Mouse (Mus musculus): Measurements from ENCODE around the gene Lekr1. TPM values are rescaled to one million over a fixed set of nuclear protein-coding genes. Genes with fewer than 3 reads are reported as not detected.

Gene Lekr1
- polyA plus RNA-seq, 1 experiment from 2014 or later: 8.6 TPM

DNA sequence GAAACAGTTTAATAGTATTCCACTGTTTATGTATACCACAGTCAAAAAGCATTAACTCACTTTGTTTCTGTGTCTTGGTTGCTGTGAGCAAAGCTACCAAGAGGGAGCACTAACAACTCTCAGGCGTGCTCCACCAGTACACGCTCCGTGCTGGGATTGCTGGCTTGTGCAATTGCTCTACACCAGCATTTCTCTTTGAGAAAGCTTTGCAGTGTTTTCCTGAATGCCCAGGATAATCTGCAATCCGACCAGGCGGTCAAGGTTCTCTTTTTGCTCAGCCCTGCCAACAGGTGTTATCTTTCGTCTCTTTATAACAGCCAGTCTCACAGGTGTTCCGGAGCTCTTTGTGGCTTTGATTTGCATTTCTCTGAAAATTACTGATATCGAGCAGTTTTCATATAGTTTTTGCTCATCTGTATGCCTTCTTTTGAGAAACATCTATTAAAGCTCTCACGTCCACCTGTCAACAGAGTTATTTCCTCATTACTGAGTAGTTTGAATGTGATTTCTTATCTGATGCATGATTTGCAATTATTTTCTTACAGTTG, 36.4 kb upstream of the Lekr1 start:
- Histone ChIP-seq H3K4me2 (ENCODE audit: low read length) (no peak overlapping the region), H3K27me3 (replicated peaks; ENCODE audit: control insufficient read depth, insufficient read depth, low read length) (no peaks in the 10 kb centered on the region), H3K9ac (ENCODE audit: low read length) (no peak overlapping the region), H3K27ac (ENCODE audit: low read depth) (no peak overlapping the region), H3K4me3 (ENCODE audit: low read depth, low read length) (no peak overlapping the region), H3K9me3 (ENCODE audit: control insufficient read depth, low read length) (no peaks in the 10 kb centered on the region), H3K36me3 (ENCODE audit: control insufficient read depth, insufficient read depth, low read length) (no peaks in the 10 kb centered on the region), H3K4me1 (replicated peaks; ENCODE audit: control insufficient read depth, insufficient read depth, low read length) (peaks cover 2% of the 10 kb centered on the region; the same call in 1 of the 2 replicates)
- no peak for ATAC-seq (replicated peaks; ENCODE audit: low FRiP score, low TSS enrichment, low read depth)
- 69% methylated on average over 9 of the region's 9 CpGs for WGBS
- no peak for DNase-seq (ENCODE audit: low spot score)

DNA sequence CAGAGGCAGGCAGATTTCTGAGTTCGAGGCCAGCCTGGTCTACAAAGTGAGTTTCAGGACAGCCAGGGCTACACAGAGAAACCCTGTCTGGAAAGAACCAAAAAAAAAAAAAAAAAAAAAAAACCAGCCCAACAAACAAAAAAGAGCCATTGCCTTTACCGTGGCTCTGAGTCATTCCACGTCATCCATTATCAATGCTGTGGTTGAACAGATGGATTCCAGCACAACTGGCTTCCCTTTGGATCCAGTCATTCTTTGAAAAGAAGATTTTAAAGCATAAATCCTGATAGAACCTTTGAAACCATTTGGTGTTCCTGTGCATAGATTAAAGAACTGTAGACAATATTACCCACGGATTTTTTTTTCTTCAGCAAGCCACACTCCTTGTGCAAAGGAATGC, 32.4 kb upstream of the Lekr1 start:
- DNase-seq (ENCODE audit: low spot score) (no peak), ATAC-seq (replicated peaks; ENCODE audit: low FRiP score, low TSS enrichment, low read depth) (no peak)
- 46% methylated on average over 4 of the region's 4 CpGs for WGBS
- no peak overlapping the region for H3K4me3 ChIP-seq (ENCODE audit: low read depth, low read length)
- H3K27ac ChIP-seq (ENCODE audit: low read depth): no peak overlapping the region
- H3K36me3 ChIP-seq (ENCODE audit: control insufficient read depth, insufficient read depth, low read length): no peaks in the 10 kb centered on the region
- no peaks in the 10 kb centered on the region for H3K9me3 ChIP-seq (ENCODE audit: control insufficient read depth, low read length)
- H3K4me2 ChIP-seq (ENCODE audit: low read length): no peak overlapping the region
- H3K4me1 ChIP-seq (replicated peaks; ENCODE audit: control insufficient read depth, insufficient read depth, low read length): peaks cover 18% of the 10 kb centered on the region
- no peak overlapping the region for H3K9ac ChIP-seq (ENCODE audit: low read length)
- no peaks in the 10 kb centered on the region for H3K27me3 ChIP-seq (replicated peaks; ENCODE audit: control insufficient read depth, insufficient read depth, low read length)

DNA sequence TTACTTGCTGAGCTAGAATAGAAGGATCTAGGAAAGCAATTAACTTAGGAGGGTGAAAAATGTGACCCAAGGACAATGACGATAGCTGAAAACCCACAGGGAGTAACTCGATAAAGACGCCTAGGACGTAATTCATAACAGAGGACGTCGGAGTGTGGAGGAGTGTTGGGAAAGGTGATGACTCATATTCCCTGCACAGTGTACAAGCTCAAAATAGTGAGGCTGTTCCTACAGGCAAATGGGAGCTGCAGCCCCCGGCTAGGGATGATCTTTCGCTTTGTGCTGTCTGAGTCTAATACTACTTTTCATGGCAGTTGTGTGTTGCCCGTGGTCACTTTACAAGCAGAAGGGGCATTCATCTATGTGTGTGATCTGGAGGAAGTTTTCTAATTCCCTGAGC, 30.0 kb upstream of the Lekr1 start:
- H3K36me3 ChIP-seq (ENCODE audit: control insufficient read depth, insufficient read depth, low read length): no peaks in the 10 kb centered on the region
- no peak overlapping the region for H3K4me3 ChIP-seq (ENCODE audit: low read depth, low read length)
- DNase-seq (ENCODE audit: low spot score): no peak
- 26% methylated on average over 9 of the region's 9 CpGs for WGBS
- 0 out of 2 replicates have a peak overlapping the region, but pooled peaks have one; percentile 2 for H3K4me2 ChIP-seq (ENCODE audit: low read length)
- no peaks in the 10 kb centered on the region for H3K9me3 ChIP-seq (ENCODE audit: control insufficient read depth, low read length)
- no peaks in the 10 kb centered on the region for H3K27me3 ChIP-seq (replicated peaks; ENCODE audit: control insufficient read depth, insufficient read depth, low read length)
- peaks cover 22% of the 10 kb centered on the region for H3K4me1 ChIP-seq (replicated peaks; ENCODE audit: control insufficient read depth, insufficient read depth, low read length)
- no peak for ATAC-seq (replicated peaks; ENCODE audit: low FRiP score, low TSS enrichment, low read depth)
- H3K27ac ChIP-seq (ENCODE audit: low read depth): no peak overlapping the region
- no peak overlapping the region for H3K9ac ChIP-seq (ENCODE audit: low read length)

DNA sequence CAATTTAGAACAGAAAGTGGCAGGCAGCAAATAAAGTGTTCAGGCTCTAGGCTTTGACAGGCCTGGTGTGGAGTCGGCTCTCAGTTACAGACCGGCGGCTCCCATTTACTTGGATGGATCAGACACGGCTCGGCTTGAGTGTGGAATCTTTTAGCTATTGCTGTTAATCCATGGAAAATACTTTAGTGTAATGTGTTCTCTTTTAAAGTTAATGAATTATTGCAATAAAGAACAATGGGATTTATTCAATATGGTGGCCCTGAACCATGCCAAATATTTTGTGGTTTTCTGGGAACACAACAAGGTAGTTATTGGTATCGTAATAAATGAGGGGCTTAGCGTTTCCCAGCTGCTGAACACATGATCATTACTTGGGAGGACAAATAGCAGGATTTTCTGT, 28.7 kb upstream of the Lekr1 start:
- H3K36me3 ChIP-seq (ENCODE audit: control insufficient read depth, insufficient read depth, low read length): no peaks in the 10 kb centered on the region
- ATAC-seq (replicated peaks; ENCODE audit: low FRiP score, low TSS enrichment, low read depth): no peak
- H3K9ac ChIP-seq (ENCODE audit: low read length): no peak overlapping the region
- no peaks in the 10 kb centered on the region for H3K9me3 ChIP-seq (ENCODE audit: control insufficient read depth, low read length)
- no peaks in the 10 kb centered on the region for H3K27me3 ChIP-seq (replicated peaks; ENCODE audit: control insufficient read depth, insufficient read depth, low read length)
- DNase-seq (ENCODE audit: low spot score): no peak
- peaks cover 22% of the 10 kb centered on the region for H3K4me1 ChIP-seq (replicated peaks; ENCODE audit: control insufficient read depth, insufficient read depth, low read length)
- no peak overlapping the region for H3K27ac ChIP-seq (ENCODE audit: low read depth)
- H3K4me2 ChIP-seq (ENCODE audit: low read length): no peak overlapping the region
- 38% methylated on average over 7 of the region's 7 CpGs for WGBS
- no peak overlapping the region for H3K4me3 ChIP-seq (ENCODE audit: low read depth, low read length)

DNA sequence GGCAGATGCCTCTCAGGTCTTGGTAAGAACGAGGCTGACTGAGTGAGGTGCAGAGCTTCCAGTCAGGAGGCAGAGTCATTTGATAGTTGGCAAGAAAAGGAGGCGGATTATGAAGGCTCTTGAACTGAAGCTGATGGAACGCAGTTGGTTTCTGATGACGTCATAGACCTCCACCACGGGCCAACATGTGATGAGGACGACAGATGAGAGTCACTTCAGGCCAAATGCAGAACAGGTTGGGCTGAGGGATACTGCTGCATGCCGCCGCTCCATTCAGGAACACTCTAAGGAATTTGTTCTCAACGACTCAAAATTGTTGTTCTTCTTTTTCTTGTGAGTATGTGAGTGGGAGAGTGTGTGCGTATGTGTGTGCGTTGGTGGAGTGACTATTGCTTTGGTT, 27.1 kb upstream of the Lekr1 start:
- no peak for ATAC-seq (replicated peaks; ENCODE audit: low FRiP score, low TSS enrichment, low read depth)
- 80% methylated on average over 11 of the region's 11 CpGs for WGBS

DNA sequence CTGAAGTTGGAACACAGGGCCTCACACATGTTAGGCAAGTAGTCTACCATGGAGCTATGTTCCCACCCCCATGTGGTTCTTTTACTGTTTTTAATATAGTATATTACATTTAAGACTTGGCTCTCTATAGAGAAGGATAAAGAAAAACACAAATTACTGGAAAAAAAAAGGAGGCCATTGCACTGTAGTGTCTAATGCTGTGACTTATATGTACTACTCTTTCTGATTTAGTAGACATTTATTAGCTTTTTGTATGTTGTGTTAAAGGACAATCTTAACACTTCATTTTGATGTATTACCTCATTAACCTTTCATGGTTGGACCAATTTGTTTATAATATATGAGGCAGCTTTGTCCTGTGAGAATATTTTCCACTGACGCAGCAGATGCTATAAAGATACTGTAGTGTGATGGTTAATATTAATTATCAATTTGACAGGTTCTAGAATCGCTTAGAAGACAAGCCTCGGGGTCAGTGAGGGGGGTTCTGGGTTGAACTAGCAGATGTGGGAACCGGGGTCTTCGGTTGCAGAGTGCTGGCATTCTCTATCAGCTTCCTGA, 26.5 kb upstream of the Lekr1 start:
- Histone ChIP-seq H3K4me2 (ENCODE audit: low read length) (no peak overlapping the region), H3K9me3 (ENCODE audit: control insufficient read depth, low read length) (no peaks in the 10 kb centered on the region), H3K9ac (ENCODE audit: low read length) (no peak overlapping the region), H3K27me3 (replicated peaks; ENCODE audit: control insufficient read depth, insufficient read depth, low read length) (no peaks in the 10 kb centered on the region), H3K4me1 (replicated peaks; ENCODE audit: control insufficient read depth, insufficient read depth, low read length) (peaks cover 21% of the 10 kb centered on the region; the same call in 1 of the 2 replicates), H3K27ac (ENCODE audit: low read depth) (no peak overlapping the region), H3K36me3 (ENCODE audit: control insufficient read depth, insufficient read depth, low read length) (no peaks in the 10 kb centered on the region), H3K4me3 (ENCODE audit: low read depth, low read length) (no peak overlapping the region)
- DNase-seq (ENCODE audit: low spot score): no peak
- no peak for ATAC-seq (replicated peaks; ENCODE audit: low FRiP score, low TSS enrichment, low read depth)
- WGBS: 57% methylated on average over 5 of the region's 5 CpGs

More for the DNA sequence above, 27.1 kb upstream of the Lekr1 start:
- H3K27me3 ChIP-seq (replicated peaks; ENCODE audit: control insufficient read depth, insufficient read depth, low read length): no peaks in the 10 kb centered on the region
- H3K27ac ChIP-seq (ENCODE audit: low read depth): no peak overlapping the region
- H3K4me3 ChIP-seq (ENCODE audit: low read depth, low read length): no peak overlapping the region
- DNase-seq (ENCODE audit: low spot score): no peak
- H3K9ac ChIP-seq (ENCODE audit: low read length): no peak overlapping the region
- peaks cover 22% of the 10 kb centered on the region for H3K4me1 ChIP-seq (replicated peaks; ENCODE audit: control insufficient read depth, insufficient read depth, low read length)
- no peaks in the 10 kb centered on the region for H3K9me3 ChIP-seq (ENCODE audit: control insufficient read depth, low read length)
- no peak overlapping the region for H3K4me2 ChIP-seq (ENCODE audit: low read length)
- H3K36me3 ChIP-seq (ENCODE audit: control insufficient read depth, insufficient read depth, low read length): no peaks in the 10 kb centered on the region

DNA sequence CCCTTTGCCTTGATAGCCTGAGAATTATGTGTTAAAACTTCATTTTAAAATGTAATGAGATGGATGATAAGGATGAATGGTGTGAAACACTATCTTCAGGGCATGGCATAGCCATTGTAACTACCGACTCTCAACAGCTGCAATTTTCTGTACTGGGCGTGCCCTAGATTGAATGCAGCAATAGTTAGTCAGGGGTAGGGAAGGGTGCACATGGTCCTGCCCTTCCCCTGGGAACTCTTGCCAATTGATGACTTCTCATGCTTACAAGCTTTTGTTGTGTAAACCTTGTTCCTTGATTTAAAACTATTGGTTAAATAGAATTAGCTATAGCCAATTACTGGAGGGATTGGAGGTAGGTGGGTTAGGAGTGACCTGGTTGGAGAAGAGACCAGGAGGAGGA, 23.1 kb upstream of the Lekr1 start:
- Histone ChIP-seq H3K27ac (ENCODE audit: low read depth) (no peak overlapping the region), H3K9me3 (ENCODE audit: control insufficient read depth, low read length) (no peaks in the 10 kb centered on the region), H3K4me1 (replicated peaks; ENCODE audit: control insufficient read depth, insufficient read depth, low read length) (0 out of 2 replicates have a peak, but pooled peaks cover 5% of the 10 kb centered on the region), H3K4me3 (ENCODE audit: low read depth, low read length) (no peak overlapping the region), H3K27me3 (replicated peaks; ENCODE audit: control insufficient read depth, insufficient read depth, low read length) (no peaks in the 10 kb centered on the region), H3K4me2 (ENCODE audit: low read length) (no peak overlapping the region), H3K36me3 (ENCODE audit: control insufficient read depth, insufficient read depth, low read length) (no peaks in the 10 kb centered on the region), H3K9ac (ENCODE audit: low read length) (no peak overlapping the region)
- 80% methylated on average over 2 of the region's 2 CpGs for WGBS
- ATAC-seq (replicated peaks; ENCODE audit: low FRiP score, low TSS enrichment, low read depth) (no peak), DNase-seq (ENCODE audit: low spot score) (no peak)

DNA sequence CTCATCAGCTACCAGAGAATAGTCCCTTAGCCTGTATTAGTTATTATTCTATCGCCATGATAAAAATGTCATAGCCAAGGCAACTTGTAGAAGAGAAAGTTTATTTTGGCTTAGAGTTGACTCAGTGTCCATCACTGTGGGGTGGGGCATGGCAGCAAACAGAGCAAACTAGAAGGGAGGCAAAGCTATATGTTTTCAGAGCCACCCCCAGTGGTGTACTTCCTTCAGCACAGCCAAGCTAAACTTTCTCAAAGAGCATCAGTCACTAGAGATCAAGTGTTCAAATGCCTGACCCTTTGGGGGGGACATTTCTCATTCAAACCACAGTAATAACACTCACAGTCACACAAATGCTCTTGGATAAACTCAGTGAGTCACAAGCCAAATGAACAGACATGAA, 22.4 kb upstream of the Lekr1 start:
- ATAC-seq (replicated peaks; ENCODE audit: low FRiP score, low TSS enrichment, low read depth) (no peak), DNase-seq (ENCODE audit: low spot score) (no peak)

DNA sequence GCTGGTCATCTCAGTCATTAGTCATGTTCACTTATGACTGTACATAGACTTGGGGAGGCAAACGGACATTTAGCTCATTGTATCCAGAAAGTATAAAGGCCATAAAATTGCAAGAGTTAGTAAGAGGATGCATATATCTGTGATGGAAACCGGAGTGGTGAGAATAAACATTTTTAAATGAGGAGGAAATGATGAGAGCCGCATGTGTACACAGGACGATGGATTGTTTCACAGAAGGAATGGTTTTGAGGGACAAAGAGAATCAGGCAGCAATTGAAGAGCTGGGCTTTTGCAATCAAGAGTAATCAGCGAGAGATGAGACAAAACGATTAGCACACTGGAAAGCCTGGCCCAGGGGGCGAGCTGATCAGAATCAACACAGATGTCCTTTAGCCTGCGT, 18.4 kb upstream of the Lekr1 start:
- Histone ChIP-seq H3K9ac (ENCODE audit: low read length) (no peak overlapping the region), H3K27me3 (replicated peaks; ENCODE audit: control insufficient read depth, insufficient read depth, low read length) (no peaks in the 10 kb centered on the region), H3K36me3 (ENCODE audit: control insufficient read depth, insufficient read depth, low read length) (no peaks in the 10 kb centered on the region), H3K4me3 (ENCODE audit: low read depth, low read length) (no peak overlapping the region), H3K4me1 (replicated peaks; ENCODE audit: control insufficient read depth, insufficient read depth, low read length) (peaks cover 19% of the 10 kb centered on the region; the same call in 1 of the 2 replicates), H3K9me3 (ENCODE audit: control insufficient read depth, low read length) (no peaks in the 10 kb centered on the region), H3K4me2 (ENCODE audit: low read length) (no peak overlapping the region), H3K27ac (ENCODE audit: low read depth) (no peak overlapping the region)
- 59% methylated on average over 8 of the region's 8 CpGs for WGBS
- ATAC-seq (replicated peaks; ENCODE audit: low FRiP score, low TSS enrichment, low read depth) (no peak), DNase-seq (ENCODE audit: low spot score) (no peak)

More for the DNA sequence above, 22.4 kb upstream of the Lekr1 start:
- no peaks in the 10 kb centered on the region for H3K36me3 ChIP-seq (ENCODE audit: control insufficient read depth, insufficient read depth, low read length)
- H3K27ac ChIP-seq (ENCODE audit: low read depth): no peak overlapping the region
- H3K4me3 ChIP-seq (ENCODE audit: low read depth, low read length): no peak overlapping the region
- H3K4me2 ChIP-seq (ENCODE audit: low read length): no peak overlapping the region
- no peaks in the 10 kb centered on the region for H3K9me3 ChIP-seq (ENCODE audit: control insufficient read depth, low read length)
- 92% methylated on average over 1 of the region's 1 CpGs for WGBS
- no peaks in the 10 kb centered on the region for H3K27me3 ChIP-seq (replicated peaks; ENCODE audit: control insufficient read depth, insufficient read depth, low read length)
- 0 out of 2 replicates have a peak, but pooled peaks cover 4% of the 10 kb centered on the region for H3K4me1 ChIP-seq (replicated peaks; ENCODE audit: control insufficient read depth, insufficient read depth, low read length)
- no peak overlapping the region for H3K9ac ChIP-seq (ENCODE audit: low read length)

Measured in intestine, embryonic 14.5 days (tissue).